Mouse (Mus musculus): ENCODE data around the gene Srp68.

GRCm38 (mm10) chr11:116198132-116198531 is 75.9 kb downstream of the Srp68 start:
- TF ChIP-seq CTCF (IDR thresholded peaks at IDR 0.05; ENCODE audit: control insufficient read depth, insufficient read depth, insufficient read length) (no peak), MYOG (IDR thresholded peaks at IDR 0.05; ENCODE audit: control insufficient read depth, extremely low read depth, insufficient read length) (no peak), FOSL1 (IDR thresholded peaks at IDR 0.05; ENCODE audit: insufficient read depth, low read length, poor library complexity, severe bottlenecking) (no peak), MAX (IDR thresholded peaks at IDR 0.05) (no peak)

Data from C2C12 (cell line).